Mouse (Mus musculus) heart, postnatal 14 days (tissue): ENCODE measurements at regions not wholly inside any gene's neighbourhood (a gene's known extent, or its start where the extent isn't known, plus 50 kb on each side); places are given as distances from the start of the nearest gene placed in this dataset.
A peak's percentile ranks its signal among the peaks of the same experiment; 100 is the strongest.

ENCODE experiments used
- DNase-seq, 2 experiments: peaks; one replicate each; pipeline ENCODE4 v3.0.0; 2021 to 2022
- intact Hi-C: fragments of 180-260 bp; cut with DNase I; formaldehyde crosslinking; loops from one replicate; pipeline ENCODE4 v1.15.1; 2025

- DNase-seq = no peak
- intact Hi-C loops = no loop called here
Observed at GRCm38 (mm10) chr3:33717317-33717716, 82.3 kb upstream of the Ttc14 start.

- DNase-seq = no peak
- intact Hi-C loops = no loop called here
Observed at GRCm38 (mm10) chr3:33727915-33728314, 71.7 kb upstream of the Ttc14 start.

- intact Hi-C loops = loop anchor here (10.0 kb wide), 1 partner anchor 96 kb away; no protein-coding TSS in a partner anchor
- DNase-seq = no peak
Observed at GRCm38 (mm10) chr3:33730364-33730763, 69.3 kb upstream of the Ttc14 start.

GRCm38 (mm10) chr3:33737496-33737895 is 62.1 kb upstream of the Ttc14 start:
- DNase-seq = peak in 1 of 2 experiments; percentile 10
- intact Hi-C loops = loop anchor here (10.0 kb wide), 1 partner anchor 103 kb away; no protein-coding TSS in a partner anchor

- intact Hi-C loops = no loop called here
- no peak for DNase-seq
Observed at GRCm38 (mm10) chr3:33742138-33742537, 57.5 kb upstream of the Ttc14 start.
